Mouse (Mus musculus) heart, adult 11 months (tissue): ENCODE data around the gene Trdmt1.
A peak's percentile ranks its signal among the peaks of the same experiment; 100 is the strongest.

Source experiments
- DNase-seq: peaks from one replicate; pipeline ENCODE4 v3.0.0; 2022

Gene Trdmt1

DNA sequence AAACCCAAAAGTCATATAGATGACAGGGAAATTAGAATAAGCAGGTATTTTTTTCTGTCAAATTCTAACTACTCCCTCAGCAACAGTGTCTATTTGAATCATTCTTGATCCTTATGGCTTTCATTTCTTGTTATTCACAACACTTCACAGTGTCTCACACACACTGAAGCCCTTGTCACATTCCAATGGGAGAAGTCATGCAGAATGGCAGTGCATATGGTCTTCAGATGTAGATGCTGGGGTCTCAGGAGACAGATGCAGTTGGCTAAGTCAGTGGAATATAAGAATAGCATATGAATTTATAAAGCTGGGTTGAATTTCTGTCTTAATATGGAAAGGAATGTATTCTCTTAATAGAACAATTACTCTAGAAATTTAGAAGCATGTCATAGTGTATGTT, 11.8 kb upstream of the Trdmt1 start:
- no peak for DNase-seq

DNA sequence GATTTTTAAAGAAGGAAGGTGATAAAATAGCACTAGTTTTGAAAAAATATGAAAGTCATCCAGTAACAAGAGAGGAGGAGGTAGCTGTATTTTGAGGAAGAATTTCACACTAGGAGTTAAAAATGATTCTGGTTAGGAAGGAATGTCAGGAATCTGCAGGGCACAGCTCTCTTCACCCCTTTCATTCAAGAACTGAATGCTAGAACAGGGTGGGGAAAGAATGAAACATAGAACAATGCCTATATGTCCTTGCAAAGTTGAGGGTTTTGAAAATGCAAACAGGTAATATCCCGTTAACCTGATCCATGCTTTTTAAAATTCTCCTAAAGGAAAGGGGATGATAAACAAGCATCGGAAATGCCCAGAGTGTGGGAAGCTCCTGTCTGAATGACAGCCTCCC, 9.5 kb upstream of the Trdmt1 start:
- no peak for DNase-seq

DNA sequence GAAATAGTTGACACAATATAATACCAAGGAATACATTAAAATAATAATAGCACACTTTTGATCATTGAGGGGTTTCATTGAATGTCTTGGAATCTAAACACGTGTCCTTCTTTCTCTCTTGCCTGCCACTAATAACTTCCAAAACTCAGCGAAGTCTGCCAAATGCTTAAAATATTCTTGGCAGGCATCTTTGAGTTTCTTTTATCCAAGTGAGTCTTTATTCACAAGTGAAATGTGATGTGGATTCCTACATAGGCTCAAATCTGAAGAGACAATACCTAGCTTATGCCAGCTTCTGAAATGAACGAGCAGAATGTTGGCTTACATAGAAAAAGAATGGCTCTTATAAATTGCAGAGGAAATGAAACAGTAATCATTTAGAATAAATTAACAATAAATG, 4.3 kb upstream of the Trdmt1 start:
- no peak for DNase-seq

DNA sequence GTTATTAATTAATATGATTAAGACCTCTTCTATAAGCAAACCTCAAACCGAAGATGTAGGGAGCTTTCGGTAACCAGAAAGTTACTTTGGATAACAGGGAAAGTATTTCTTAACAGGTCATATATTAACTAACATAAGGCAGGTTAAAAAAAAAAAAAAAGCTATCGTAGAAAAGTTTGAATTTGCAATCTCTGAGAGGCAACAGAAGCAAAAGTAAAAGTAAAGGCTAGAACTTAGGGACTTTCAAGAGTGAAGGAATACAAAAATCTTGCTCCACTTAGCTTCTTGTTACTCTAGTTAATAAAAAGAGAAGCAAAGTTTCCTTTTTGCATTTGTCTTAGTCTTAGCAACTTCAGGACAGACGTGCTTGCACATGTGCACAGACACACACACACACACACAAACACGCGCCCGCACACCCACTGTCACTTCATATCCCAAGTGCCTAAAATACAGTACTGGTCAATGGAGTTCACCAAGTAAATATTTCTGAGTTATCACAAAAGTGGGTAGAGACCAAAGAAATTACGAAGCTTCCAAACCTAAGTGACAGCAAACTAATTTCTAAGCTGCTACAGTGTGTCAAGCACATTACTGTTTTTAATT, 846 bp downstream of the Trdmt1 start:
- DNase-seq, result no peak

DNA sequence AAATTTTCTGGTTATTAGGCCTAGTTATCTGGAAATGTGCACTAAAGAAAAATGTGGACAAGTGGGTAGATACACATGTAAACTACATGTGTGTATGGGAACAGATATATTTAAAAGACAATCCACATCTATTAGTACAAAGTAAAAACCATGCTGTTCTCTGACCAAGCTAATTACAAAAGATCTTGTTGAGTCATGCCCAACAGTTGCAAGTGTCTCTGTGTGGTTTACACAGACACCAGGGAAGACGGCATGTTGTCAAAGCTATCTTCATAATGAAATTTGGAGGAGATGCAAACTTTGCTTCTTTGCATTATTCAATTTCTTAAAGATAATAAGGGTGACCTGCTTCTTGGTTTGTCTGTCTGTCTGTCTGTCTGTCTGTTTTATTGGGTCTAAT, 4.6 kb downstream of the Trdmt1 start:
- DNase-seq, result no peak

DNA sequence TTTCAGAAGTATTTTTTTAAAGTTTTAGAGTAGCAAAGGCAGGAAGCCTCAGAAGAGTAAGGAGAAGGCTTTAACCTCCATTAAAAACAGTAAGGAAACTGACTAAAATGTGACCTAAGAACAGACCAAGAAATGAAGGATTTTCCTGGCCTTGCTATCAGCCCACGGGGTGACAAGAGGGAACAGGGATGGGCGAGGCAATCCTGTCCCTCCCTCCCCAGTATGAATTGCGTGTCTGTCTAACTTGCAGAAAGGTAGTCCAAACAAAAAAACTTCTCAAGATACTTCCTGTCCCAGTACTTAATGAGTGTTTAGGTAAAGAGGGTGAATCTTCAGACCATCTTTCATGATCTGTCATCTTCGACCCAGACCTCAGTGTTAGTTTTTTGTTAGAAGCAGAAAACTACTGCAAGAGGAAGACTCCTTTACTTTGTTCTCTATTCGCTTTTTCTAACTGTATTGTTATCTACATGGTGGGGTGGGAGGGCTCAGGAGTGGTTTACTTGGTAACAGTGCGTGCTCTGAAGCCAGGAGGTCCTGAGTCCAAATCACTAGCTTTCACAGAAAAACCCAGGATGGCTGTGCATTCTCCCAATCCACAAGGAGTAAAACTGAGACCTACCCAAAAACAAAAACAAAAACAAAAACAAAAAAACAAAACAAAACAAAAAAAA, 5.6 kb downstream of the Trdmt1 start:
- DNase-seq, result no peak

DNA sequence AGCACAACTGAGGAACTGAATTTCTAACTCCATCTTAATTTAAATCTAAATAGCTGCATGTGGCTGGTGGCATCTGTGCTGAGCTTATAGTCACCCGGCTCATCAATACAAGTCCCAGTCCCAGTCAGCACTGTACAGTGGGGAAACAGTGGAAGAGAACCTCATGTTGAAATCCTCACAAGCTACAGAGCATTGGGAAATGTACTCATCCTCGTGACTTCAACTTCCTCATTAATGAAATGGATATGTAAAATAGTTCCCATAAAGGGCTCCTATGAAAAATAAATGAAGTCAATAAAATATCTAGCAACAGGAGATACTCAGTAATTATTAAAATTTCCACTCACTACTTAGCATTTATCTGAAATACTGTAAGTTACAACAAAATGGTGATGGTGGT, 6.2 kb downstream of the Trdmt1 start:
- DNase-seq, result no peak

DNA sequence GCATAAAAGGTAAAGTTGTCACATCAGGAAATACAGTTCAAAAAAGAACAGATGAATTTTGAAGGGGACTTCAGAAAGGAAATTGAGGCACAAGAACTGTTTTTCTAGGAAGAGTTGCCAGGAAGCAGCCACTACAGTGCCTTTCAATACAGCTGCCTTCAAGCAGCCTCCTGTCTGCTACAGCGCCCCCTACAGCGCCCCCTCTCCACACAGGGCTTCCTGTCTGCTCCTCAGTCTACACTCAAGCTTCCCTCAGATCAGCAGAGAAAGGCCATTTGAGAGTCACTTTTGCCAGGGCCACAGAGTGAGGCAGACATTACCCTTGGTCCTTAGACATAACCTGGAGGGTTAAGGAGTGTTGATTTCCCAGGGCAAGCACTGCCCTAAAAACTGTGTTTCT, 6.7 kb downstream of the Trdmt1 start:
- DNase-seq, result no peak

DNA sequence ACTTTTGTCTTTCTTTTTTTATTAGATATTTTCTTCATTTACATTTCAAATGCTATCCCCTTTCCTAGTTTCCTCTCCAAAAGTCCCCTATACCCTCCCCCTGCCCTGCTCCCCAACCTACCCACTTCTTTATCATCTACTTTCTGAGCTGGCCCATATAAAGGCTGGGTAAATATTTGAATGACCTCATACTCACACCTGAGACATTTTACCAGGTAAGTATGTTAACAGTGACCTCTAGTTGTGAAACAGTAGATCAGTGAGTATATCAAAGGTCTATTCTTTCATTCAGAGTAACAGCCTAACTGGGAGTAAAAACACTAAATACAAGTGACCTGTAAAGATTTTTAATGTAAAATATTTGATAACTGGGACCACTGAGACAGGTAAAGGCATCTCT, 7.7 kb downstream of the Trdmt1 start:
- DNase-seq, result no peak

DNA sequence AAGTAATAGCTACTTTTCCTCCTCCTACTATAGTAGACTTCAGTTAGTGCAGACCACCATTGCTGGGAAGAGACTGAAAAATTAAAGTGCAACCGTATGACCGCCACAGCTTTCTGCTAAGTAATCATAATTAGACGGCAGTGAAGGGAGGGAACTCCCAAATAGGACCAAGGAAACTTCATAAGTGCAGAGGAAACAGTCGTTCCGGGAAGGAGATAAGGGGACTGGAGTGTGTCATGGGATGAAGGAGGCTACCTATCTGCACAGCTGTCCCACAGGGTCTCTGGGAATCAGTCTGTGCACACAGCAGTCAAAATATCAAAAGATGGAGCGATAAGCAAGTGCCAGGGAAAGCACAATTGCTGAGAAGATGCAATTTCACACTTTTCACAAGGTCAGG, 13.8 kb downstream of the Trdmt1 start:
- DNase-seq, result peak; percentile 58

DNA sequence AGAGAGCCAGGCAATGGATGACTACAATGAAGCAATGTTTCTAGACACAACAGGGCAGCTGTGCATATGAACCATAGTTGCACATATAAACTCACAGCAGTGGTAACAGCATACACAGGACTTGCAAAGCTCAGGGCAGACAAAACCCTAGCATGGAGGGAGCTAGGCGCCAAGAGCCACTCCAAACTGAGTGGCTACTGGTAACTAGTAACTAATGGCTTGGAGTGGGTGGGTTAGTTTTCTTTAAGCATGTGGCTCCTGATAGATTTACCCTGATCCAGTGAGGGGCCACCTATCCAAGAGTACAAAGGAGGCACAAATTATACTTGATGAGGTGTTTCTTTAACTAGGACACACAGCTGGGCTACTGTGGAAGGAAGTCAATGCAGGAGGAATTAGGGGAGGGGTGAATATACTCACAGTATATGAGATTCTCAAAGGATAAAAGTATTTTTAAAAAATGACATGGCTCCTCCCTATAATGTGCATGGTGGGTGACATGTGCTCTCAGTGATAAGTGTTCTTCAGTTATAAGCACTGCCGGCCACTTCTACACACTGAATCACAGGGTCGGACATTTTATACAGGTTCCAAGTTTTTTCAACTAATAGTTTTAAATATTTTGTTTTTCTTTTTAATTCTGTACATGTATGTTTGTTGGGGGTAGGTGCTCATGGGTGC, 15.1 kb downstream of the Trdmt1 start:
- peak; percentile 71 for DNase-seq

DNA sequence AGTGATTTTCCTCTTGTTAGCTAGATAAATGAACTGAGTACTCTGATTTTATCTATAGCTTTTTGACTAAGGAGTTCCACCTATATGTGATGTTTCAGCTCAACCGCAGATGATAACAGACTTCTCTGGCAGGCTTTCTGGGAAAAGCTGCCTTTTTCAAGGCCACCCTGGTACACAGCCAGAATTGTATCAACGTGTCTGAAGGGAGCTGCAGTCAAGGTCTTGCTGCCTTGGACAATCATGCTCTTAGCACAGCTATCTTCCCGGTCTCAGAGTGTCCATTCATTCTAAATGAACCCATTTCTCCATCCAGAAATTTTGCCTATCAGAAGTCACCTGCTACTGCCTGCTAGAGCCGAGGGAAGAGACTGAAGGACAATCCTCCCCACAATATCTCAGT, 16.9 kb downstream of the Trdmt1 start:
- no peak for DNase-seq

DNA sequence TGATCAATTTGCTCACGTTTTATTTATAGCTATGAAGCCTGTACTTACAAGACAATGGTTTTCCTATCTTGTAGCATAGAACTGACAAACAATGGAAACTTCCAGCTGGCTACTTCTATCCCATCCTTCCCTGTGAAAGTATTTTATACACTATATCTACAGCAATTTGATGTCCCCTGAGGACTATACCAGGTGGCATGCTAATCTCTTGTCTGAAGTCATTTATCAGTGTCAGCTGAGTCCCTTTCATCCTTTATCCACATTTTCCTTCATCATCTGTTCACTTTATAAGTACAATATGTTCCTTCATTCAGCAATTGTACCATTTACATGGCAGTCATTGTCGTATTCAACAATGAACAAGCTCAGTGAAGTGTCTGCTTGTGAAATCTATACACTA, 17.3 kb downstream of the Trdmt1 start:
- DNase-seq, result no peak

DNA sequence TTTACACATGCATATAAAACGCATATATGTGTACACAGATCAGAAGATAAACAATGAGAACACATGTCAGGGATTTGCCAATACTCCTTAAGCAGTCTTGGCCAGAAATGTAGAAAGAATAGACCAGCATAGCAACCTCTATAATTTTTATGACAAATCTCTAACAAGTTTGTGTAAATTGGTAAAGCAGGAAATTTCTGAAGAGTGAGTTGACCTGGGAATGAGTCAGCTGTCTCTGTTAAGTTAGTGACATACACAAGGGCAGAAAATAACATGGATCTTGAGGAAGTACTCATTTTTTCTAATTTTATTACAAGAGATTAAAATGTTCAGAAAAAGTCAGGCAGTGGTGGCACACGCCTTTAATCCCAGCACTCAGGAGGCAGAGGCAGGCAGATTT, 18.3 kb downstream of the Trdmt1 start:
- no peak for DNase-seq

DNA sequence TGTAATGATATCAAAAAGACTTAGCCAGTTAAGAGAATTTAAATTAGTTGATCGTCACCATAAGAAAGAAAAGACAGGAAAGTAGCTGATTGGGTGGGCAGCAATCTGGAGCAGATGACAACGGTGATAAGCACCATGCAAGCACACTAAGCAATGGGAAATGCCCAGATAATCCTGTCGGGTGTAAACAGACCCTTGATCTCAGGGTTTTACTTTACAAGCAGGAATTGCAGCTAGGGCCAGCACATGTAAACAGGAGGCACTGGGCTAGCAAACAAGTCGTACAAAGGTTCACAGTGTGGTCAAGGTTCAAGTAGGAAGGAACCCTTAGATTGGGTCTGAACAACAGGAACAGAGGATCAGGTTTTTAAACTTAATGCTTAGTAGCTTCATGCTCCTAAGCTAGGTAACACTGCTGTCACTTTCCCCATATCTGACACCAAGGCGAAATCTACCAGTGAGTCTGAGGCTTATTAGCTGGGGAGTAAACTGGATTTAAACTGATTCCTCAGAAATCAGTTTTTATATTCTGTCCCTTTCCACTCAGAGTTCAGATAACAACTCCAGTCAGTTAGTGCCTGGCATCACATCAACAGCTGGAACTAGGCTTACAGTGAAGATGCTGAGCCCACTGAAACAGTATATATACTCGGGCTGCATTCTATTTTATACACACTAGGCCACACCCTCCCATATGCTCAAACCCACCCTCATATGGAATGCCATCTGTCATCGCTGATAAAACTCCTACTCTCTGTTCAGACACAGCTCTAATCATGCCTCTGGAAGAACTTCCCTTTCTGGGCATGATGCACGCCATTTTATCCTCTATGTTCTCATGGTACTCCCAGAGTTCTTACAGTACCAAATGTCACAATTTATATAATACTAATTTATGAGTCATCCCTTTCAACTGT, 20.7 kb downstream of the Trdmt1 start:
- DNase-seq, result peak; percentile 74

DNA sequence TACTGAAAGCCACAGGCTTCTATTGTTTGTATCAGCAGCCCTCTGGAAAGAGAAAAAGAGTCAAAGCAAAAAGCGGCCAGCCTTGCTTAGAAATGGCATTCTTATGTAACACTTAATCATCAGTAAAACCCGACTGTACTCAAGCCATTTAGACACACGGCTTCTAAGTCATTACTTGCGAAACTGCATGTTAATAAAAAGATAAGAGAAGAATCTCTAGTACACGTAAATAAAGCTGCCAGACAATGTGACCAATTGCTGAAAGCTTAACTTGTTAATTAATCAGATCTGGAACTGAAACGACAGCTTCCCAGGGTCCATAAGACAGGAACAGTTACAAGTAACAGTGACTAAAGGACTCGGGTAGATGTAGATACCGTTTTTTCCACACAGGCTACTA, 22.4 kb downstream of the Trdmt1 start:
- peak; percentile 78 for DNase-seq

DNA sequence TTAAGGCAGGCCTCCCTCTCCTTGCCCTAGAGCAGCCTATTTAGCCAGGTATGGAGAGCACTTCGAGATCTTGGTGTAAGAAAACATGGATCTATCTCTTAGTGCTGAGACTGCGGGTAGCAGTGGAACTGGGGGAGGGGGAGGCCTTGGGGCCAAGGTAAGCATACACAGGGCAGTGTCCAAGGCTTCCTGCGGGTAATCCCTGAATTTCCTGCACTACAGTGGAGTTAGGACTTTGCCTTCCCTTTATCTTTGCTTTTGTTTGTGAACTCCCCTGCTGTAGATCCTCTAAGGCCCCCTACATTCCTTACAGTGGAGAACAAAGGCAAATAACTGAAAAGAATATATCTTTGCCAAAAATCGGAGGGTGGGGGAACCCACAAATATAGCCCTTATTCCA, 29.5 kb downstream of the Trdmt1 start:
- peak; percentile 71 for DNase-seq

DNA sequence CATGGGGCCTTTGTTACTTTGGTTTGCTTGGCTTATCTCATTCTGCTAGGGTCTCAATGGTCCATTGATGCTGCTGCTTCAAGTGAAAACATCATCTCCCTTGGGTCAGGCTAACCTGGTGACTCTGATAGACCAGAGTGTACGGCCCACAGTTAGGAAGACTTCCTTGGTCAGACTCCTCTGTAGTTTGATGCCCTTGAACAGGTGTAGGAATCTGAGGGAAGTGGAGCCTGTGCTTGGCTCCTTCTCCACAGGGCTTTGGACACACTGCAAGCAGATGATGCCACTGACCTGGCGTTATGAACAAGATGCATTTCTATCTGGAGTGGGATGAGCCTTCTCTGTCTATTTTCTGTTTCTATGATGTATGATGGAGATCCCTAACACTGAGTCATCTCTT, 41.8 kb downstream of the Trdmt1 start:
- DNase-seq, result peak; percentile 21

DNA sequence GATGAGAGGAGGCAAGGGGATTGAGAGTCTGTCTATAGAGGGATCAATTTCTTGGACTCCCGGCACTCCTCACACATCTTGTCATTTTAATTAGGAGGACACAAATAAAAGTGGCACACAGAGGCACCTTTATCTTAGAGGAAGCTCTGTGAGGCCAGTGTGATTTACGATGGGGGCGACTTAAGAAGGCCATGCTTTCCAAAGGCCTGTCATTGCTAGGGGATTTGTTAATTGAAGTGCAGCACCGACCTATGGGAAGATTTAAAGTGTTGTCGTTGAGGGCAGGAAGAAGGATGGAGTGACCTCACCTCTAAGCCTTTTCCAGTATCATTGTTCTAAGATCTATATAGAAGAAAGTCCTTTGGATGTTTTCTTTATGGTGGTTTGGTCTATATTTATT, 42.9 kb downstream of the Trdmt1 start:
- peak; percentile 36 for DNase-seq

DNA sequence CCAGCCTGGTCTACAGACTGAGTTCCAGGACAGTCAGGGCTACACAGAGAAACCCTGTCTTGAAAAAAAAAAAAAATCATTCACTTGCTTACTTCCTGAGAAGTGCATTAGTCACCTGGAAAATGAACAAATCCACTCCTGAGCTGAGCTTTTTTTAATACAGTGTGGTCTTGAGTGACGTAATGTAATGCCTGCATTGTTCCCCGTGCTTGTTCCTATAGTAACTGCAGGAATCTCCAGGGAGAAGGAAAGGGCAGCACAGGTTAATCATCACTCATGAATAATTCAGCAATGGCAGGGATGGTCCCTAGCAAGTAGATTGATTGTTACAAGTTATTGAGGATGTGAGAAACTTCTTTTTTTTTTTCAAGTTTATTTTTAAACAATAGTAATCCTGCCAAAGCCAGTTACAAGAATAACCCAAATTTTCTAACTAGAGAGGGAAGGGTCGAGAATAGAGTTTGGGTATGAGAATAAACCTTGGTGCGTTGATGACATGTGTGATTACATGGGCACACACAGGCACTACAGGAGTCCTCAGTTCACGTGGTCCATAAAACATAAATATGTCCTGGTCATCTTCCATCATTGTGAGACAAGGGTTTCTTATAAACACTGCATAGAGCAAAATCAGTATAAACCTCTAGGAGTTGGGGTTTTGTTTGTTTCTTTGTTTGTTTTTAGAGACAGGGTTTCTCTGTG, 44.0 kb downstream of the Trdmt1 start:
- no peak for DNase-seq

DNA sequence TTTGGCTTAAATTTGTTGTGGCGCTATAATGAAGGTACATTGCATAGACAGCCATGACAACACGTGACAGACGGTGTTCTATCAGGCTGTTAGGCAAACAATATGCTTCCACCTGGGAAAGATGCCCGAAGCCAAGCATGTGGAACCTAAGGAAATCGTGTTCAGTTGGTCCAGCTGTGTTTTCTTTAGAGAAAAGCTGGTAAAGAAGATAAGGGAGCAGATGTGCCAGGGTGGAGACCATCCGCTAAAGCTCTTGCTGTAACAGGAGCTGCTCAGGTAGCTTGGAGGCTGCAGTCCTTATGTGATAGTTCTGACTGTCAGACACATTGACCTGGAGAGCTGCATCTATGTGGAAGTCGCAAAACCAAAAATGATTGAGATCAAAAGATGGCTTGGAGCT, 45.3 kb downstream of the Trdmt1 start:
- DNase-seq, result peak; percentile 51

DNA sequence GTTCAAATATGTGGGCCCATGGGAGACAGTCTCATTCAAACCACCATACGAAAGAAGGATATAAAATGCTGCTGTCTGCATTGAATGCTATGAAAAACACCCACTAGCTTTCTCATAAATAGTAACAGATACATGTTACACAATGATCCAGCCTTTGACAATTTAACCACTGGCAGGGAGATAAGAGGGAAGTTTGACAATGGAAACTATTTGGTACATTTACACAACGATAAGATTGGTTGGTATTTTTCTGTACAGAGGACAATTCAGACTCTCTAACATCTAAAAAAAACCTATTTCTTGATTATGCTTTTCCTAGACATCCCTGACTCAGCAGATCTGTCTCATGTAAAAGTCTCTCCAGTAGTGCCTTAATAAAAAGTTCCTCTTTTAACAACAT, 48.4 kb downstream of the Trdmt1 start:
- no peak for DNase-seq

DNA sequence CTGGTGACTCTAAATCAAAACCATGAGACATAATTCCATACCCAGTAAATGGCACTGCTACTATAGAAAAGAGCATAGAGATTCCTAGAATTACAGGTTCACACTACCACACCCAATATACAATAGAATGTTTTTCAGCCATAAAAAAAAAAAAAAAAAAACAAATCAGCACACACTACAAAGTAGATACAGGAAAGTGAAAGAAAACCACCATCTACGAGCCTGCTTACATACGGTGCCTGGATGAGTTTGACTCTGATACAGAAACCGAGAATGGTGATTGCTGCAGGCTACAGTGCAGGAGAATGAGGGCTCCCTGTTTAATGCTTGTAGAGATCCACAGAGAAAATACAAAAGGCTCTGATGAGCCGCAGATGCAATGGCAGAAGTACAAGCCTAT, 51.5 kb downstream of the Trdmt1 start:
- no peak for DNase-seq
